Mouse (Mus musculus): ENCODE data around the gene Tnfsf10. TPM values are rescaled to one million over a fixed set of nuclear protein-coding genes. Genes with fewer than 3 reads are reported as not detected.

Tnfsf10 gene
- polyA plus RNA-seq, 1 experiment from 2014 or later: 0.04 TPM

GRCm38 (mm10) chr3:27293645-27294385 is 23.0 kb upstream of the Tnfsf10 start:
- H3K27ac ChIP-seq (ENCODE audit: low read length): no peak overlapping the region
- no peak overlapping the region for H3K4me2 ChIP-seq (ENCODE audit: low read length)
- H3K4me1 ChIP-seq (replicated peaks; ENCODE audit: control insufficient read depth, insufficient read depth, low read length): no peaks in the 10 kb centered on the region
- H3K36me3 ChIP-seq (ENCODE audit: control insufficient read depth, insufficient read depth): no peaks in the 10 kb centered on the region
- H3K9ac ChIP-seq (replicated peaks; ENCODE audit: low read depth, low read length): no peak overlapping the region
- H3K27me3 ChIP-seq (replicated peaks; ENCODE audit: control insufficient read depth, insufficient read depth, low read length): no peaks in the 10 kb centered on the region
- H3K4me3 ChIP-seq (replicated peaks; ENCODE audit: low read length): no peak overlapping the region
- 66% methylated on average over 7 of the region's 7 CpGs for WGBS
- no peaks in the 10 kb centered on the region for H3K9me3 ChIP-seq (ENCODE audit: control insufficient read depth, low read length)
- no peak for ATAC-seq

DNA sequence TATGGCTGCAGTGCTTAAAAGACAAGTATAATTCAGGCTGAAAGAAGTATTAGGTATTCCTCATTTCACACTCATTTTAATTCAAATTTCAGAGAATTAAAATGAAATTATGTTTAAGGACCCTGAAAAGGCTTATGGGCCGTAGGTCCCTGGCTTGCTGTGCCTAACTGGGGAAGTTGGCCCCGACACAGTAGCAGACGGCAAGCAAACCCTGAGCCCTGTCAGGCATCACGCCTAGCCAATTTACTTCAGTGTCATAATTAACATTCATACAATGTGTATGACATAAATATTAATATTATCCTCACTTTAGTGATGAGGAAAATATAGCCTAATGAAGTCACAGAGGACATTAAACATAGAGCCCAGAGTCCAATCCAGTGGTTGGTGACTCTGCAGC is 16.4 kb upstream of the Tnfsf10 start:
- 63% methylated on average over 4 of the region's 4 CpGs for WGBS
- Histone ChIP-seq H3K9me3 (ENCODE audit: control insufficient read depth, low read length) (no peaks in the 10 kb centered on the region), H3K27ac (ENCODE audit: low read length) (no peak overlapping the region), H3K27me3 (replicated peaks; ENCODE audit: control insufficient read depth, insufficient read depth, low read length) (no peaks in the 10 kb centered on the region), H3K4me1 (replicated peaks; ENCODE audit: control insufficient read depth, insufficient read depth, low read length) (no peaks in the 10 kb centered on the region), H3K36me3 (ENCODE audit: control insufficient read depth, insufficient read depth) (no peaks in the 10 kb centered on the region), H3K9ac (replicated peaks; ENCODE audit: low read depth, low read length) (no peak overlapping the region), H3K4me3 (replicated peaks; ENCODE audit: low read length) (no peak overlapping the region), H3K4me2 (ENCODE audit: low read length) (no peak overlapping the region)
- no peak for ATAC-seq

DNA sequence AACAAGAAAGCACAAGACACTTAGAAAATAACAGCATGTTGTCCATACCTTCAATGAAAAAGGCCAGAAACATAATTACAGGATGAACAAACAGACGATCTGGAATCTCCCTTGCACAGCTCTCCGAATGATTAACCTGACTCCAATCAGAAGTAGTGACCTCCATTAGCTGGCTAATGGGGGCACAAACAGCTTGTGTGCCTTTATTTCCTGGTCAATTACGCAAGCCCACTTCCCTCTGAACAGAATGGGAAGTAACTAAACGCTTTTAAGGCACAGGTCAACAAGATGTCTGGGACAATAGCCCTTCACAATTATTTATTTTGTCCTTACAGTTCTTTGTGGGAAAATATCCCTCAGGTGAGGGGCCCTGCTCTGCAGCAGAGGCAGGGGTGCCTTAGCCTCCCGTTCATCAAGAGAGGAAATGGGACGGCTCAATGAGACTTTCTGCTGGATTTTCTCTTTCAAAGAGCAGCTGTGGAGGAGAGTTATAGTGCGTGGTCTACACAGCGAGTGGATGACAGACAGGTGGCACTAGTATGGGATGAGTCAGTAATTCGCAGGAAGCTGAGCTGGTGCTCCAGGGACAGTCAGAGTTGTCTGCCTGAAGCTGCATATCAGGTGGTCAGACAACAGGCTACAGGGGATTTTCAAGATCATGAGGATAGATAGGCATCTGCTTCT is 14.3 kb upstream of the Tnfsf10 start:
- WGBS: 76% methylated on average over 9 of the region's 9 CpGs
- H3K4me1 ChIP-seq (replicated peaks; ENCODE audit: control insufficient read depth, insufficient read depth, low read length): no peaks in the 10 kb centered on the region
- H3K9ac ChIP-seq (replicated peaks; ENCODE audit: low read depth, low read length): no peak overlapping the region
- no peaks in the 10 kb centered on the region for H3K9me3 ChIP-seq (ENCODE audit: control insufficient read depth, low read length)
- no peak for ATAC-seq
- no peak overlapping the region for H3K27ac ChIP-seq (ENCODE audit: low read length)
- H3K4me3 ChIP-seq (replicated peaks; ENCODE audit: low read length): no peak overlapping the region
- no peaks in the 10 kb centered on the region for H3K36me3 ChIP-seq (ENCODE audit: control insufficient read depth, insufficient read depth)
- no peak overlapping the region for H3K4me2 ChIP-seq (ENCODE audit: low read length)
- H3K27me3 ChIP-seq (replicated peaks; ENCODE audit: control insufficient read depth, insufficient read depth, low read length): no peaks in the 10 kb centered on the region

- Histone ChIP-seq H3K9ac (replicated peaks; ENCODE audit: low read depth, low read length) (no peak overlapping the region), H3K27me3 (replicated peaks; ENCODE audit: control insufficient read depth, insufficient read depth, low read length) (no peaks in the 10 kb centered on the region), H3K4me3 (replicated peaks; ENCODE audit: low read length) (no peak overlapping the region), H3K4me1 (replicated peaks; ENCODE audit: control insufficient read depth, insufficient read depth, low read length) (no peaks in the 10 kb centered on the region), H3K4me2 (ENCODE audit: low read length) (no peak overlapping the region), H3K27ac (ENCODE audit: low read length) (no peak overlapping the region), H3K36me3 (ENCODE audit: control insufficient read depth, insufficient read depth) (no peaks in the 10 kb centered on the region), H3K9me3 (ENCODE audit: control insufficient read depth, low read length) (no peaks in the 10 kb centered on the region)
- WGBS: 76% methylated on average over 10 of the region's 10 CpGs
- no peak for ATAC-seq
Measured at GRCm38 (mm10) chr3:27306815-27307214, 10.0 kb upstream of the Tnfsf10 start.

DNA sequence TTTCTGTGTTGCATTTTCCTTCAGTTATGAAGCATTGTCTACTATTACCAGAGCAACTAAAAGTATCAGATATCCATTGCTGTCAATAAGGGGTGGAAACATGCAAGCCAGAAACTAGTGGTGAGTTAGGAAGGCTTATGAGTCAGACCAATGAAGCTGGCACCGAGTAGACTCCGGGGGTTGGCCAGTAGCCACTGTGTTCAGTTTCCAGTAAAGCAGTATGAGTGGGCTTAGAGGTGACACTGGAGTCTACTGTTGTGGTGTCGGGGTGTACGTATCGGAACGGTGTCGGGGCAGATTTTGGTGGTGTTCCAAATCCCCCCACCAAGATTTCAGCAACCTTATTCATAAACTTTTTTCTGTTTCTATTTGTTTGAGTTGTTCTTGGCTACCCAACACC is 5.9 kb upstream of the Tnfsf10 start:
- no peak for ATAC-seq
- Histone ChIP-seq H3K27ac (ENCODE audit: low read length) (no peak overlapping the region), H3K9me3 (ENCODE audit: control insufficient read depth, low read length) (no peaks in the 10 kb centered on the region), H3K4me3 (replicated peaks; ENCODE audit: low read length) (no peak overlapping the region), H3K4me2 (ENCODE audit: low read length) (no peak overlapping the region), H3K27me3 (replicated peaks; ENCODE audit: control insufficient read depth, insufficient read depth, low read length) (no peaks in the 10 kb centered on the region), H3K36me3 (ENCODE audit: control insufficient read depth, insufficient read depth) (no peaks in the 10 kb centered on the region), H3K4me1 (replicated peaks; ENCODE audit: control insufficient read depth, insufficient read depth, low read length) (no peaks in the 10 kb centered on the region), H3K9ac (replicated peaks; ENCODE audit: low read depth, low read length) (no peak overlapping the region)
- WGBS: 93% methylated on average over 7 of the region's 7 CpGs

DNA sequence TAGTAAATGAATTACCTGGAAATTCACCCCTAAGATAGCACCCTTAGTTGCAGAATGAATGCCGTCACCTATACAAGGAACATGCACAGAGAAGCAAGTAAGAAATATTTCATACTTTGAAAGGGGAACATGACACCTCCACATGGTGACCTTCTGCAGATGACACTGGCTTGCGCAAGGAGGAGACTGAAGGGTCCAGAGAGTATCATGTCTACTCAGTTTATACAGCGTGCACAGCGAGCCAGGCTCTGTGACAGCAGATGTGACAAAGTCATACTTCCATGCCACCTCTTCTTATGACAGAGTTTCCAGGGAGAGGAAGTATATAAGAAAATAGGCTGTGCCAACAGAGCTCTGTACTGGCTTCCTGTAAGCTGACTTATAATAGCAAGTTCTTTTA is 5.4 kb upstream of the Tnfsf10 start:
- H3K4me1 ChIP-seq (replicated peaks; ENCODE audit: control insufficient read depth, insufficient read depth, low read length): no peaks in the 10 kb centered on the region
- H3K9me3 ChIP-seq (ENCODE audit: control insufficient read depth, low read length): no peaks in the 10 kb centered on the region
- 99% methylated on average over 4 of the region's 4 CpGs for WGBS
- no peaks in the 10 kb centered on the region for H3K36me3 ChIP-seq (ENCODE audit: control insufficient read depth, insufficient read depth)
- no peak overlapping the region for H3K9ac ChIP-seq (replicated peaks; ENCODE audit: low read depth, low read length)
- no peak overlapping the region for H3K4me3 ChIP-seq (replicated peaks; ENCODE audit: low read length)
- ATAC-seq: no peak
- no peaks in the 10 kb centered on the region for H3K27me3 ChIP-seq (replicated peaks; ENCODE audit: control insufficient read depth, insufficient read depth, low read length)
- H3K4me2 ChIP-seq (ENCODE audit: low read length): no peak overlapping the region
- no peak overlapping the region for H3K27ac ChIP-seq (ENCODE audit: low read length)

GRCm38 (mm10) chr3:27314506-27315164 is 2.2 kb upstream of the Tnfsf10 start:
- ATAC-seq: no peak
- H3K27ac ChIP-seq (ENCODE audit: low read length): no peak overlapping the region
- WGBS: 64% methylated on average over 2 of the region's 2 CpGs
- H3K27me3 ChIP-seq (replicated peaks; ENCODE audit: control insufficient read depth, insufficient read depth, low read length): no peaks in the 10 kb centered on the region
- no peaks in the 10 kb centered on the region for H3K9me3 ChIP-seq (ENCODE audit: control insufficient read depth, low read length)
- H3K4me1 ChIP-seq (replicated peaks; ENCODE audit: control insufficient read depth, insufficient read depth, low read length): no peaks in the 10 kb centered on the region
- H3K4me2 ChIP-seq (ENCODE audit: low read length): no peak overlapping the region
- no peaks in the 10 kb centered on the region for H3K36me3 ChIP-seq (ENCODE audit: control insufficient read depth, insufficient read depth)
- no peak overlapping the region for H3K9ac ChIP-seq (replicated peaks; ENCODE audit: low read depth, low read length)
- no peak overlapping the region for H3K4me3 ChIP-seq (replicated peaks; ENCODE audit: low read length)

DNA sequence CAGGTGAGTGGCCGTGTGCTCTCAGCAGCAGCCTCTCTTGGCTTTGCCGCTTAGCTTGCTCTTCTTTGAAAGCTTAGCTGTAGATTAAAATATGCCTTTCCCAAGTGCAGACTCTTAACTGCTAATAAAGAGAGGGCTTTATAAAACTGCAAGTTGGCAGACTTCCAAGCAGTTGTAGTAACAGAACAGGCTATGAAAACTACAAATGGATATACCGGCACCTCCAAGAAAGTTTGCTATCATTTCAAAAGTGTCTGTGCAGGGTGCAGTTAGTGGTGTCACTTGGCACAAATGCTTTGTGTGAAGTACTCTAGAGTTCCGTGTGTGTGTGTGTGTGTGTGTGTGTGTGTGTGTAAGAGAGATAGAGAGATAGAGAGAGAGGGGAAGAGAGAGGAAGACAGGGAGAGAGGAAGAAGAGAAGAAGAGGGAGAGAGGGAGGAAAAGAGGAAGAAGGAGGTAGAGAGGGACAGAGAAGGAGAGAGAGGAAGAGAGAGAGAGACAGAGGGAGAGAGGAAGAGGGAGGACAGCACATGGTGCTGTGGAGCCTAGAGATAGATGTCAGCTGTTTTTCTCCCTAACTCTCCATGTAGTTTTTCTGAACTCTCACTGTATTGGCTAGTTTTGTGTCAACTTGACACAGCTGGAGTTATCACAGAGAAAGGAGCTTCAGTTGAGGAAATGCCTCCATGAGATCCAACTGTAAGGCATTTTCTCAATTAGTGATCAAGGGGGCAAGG is 628 bp downstream of the Tnfsf10 start:
- Histone ChIP-seq H3K27ac (ENCODE audit: low read length) (no peak overlapping the region), H3K9me3 (ENCODE audit: control insufficient read depth, low read length) (no peaks in the 10 kb centered on the region), H3K36me3 (ENCODE audit: control insufficient read depth, insufficient read depth) (no peaks in the 10 kb centered on the region), H3K4me2 (ENCODE audit: low read length) (no peak overlapping the region), H3K9ac (replicated peaks; ENCODE audit: low read depth, low read length) (no peak overlapping the region), H3K27me3 (replicated peaks; ENCODE audit: control insufficient read depth, insufficient read depth, low read length) (no peaks in the 10 kb centered on the region), H3K4me3 (replicated peaks; ENCODE audit: low read length) (no peak overlapping the region), H3K4me1 (replicated peaks; ENCODE audit: control insufficient read depth, insufficient read depth, low read length) (no peaks in the 10 kb centered on the region)
- no peak for ATAC-seq
- WGBS: 38% methylated on average over 4 of the region's 4 CpGs

- no CpG with 5 or more reads among the region's 1 CpGs for WGBS
- H3K9ac ChIP-seq (replicated peaks; ENCODE audit: low read depth, low read length): no peak overlapping the region
- no peaks in the 10 kb centered on the region for H3K36me3 ChIP-seq (ENCODE audit: control insufficient read depth, insufficient read depth)
- no peak for ATAC-seq
- H3K4me2 ChIP-seq (ENCODE audit: low read length): no peak overlapping the region
- no peak overlapping the region for H3K4me3 ChIP-seq (replicated peaks; ENCODE audit: low read length)
- no peak overlapping the region for H3K27ac ChIP-seq (ENCODE audit: low read length)
- no peaks in the 10 kb centered on the region for H3K4me1 ChIP-seq (replicated peaks; ENCODE audit: control insufficient read depth, insufficient read depth, low read length)
- H3K9me3 ChIP-seq (ENCODE audit: control insufficient read depth, low read length): no peaks in the 10 kb centered on the region
- no peaks in the 10 kb centered on the region for H3K27me3 ChIP-seq (replicated peaks; ENCODE audit: control insufficient read depth, insufficient read depth, low read length)
Measured at GRCm38 (mm10) chr3:27319650-27320049, 2.8 kb downstream of the Tnfsf10 start.

Measured in forebrain, embryonic 16.5 days (tissue).